Mouse (Mus musculus) G1E (cell line): Measurements from ENCODE around the gene Hemgn.

Experiments
- CTCF ChIP-seq: IDR thresholded peaks from 2 replicates; pipeline ENCODE4 v1.5.1; 2012; ENCODE audit warnings: low read depth, low read length, inconsistent platforms, mixed read lengths
- GATA1 ChIP-seq: IDR thresholded peaks from 2 replicates; pipeline ENCODE4 v1.6.1; 2012; ENCODE audit warnings: borderline replicate concordance, low read length, inconsistent platforms, mixed read lengths
- GATA2 ChIP-seq: IDR thresholded peaks from 2 replicates; pipeline ENCODE4 v1.6.1; 2012; ENCODE audit warnings: low read depth, low read length, inconsistent platforms, borderline replicate concordance
- POLR2AphosphoS5 ChIP-seq: IDR thresholded peaks from 2 replicates; pipeline ENCODE4 v1.6.1; 2012; ENCODE audit warnings: low read depth, low read length, inconsistent platforms; ENCODE audit not compliant: insufficient replicate concordance
- TAL1 ChIP-seq: conservative IDR thresholded peaks from 2 replicates; pipeline ENCODE4 v1.6.1; 2012; ENCODE audit warnings: low read depth, low read length, inconsistent platforms, mixed read lengths

DNA sequence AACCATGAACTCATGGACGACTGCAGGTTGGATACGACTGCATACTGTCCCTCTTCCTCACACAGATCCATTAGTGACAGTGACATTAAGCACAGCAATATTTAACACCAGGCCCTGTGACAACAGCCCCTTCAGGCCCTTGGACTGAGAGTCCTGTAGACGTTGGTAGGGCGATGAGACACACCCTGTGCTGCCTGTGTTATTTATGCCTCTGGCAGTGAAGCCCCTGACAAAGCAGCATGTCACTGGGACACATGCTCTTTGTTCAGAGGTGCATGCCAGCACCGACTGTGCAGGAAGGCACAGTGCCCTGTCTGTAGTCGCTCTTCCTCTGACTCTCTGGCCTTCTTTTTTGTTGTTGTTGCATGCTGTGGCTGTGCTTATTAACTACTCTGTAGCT lies 35.6 kb upstream of the Hemgn start:
- TF ChIP-seq CTCF (no peak), GATA1 (no peak), TAL1 (no peak), POLR2AphosphoS5 (no peak), GATA2 (no peak)
